Mouse (Mus musculus): ENCODE data around the gene Fadd.

Gene Fadd

DNA sequence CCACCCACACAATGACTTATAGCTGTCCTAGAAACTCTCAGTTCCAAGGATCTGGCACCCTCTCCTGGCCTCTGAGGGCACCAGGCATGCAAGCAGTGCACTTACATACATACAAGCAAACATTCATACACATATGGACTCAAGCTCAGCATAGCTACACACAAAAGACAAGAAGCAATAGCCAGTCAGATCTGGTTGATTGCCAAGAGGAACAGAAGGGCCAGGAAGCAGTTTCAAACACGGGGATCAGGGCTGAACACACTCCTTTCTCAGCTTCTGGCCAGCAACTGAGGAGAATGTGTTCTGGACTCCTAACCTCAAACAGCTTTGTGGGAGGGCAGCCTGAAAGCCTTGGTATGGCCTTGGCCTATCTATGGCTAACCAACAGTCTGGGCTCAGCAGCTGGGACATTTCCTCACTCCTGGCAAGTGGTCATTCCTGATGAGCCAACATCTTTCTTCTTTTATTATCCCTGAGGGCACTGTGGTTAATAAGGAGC is 54.5 kb downstream of the Fadd start:
- DNase-seq = no peak
